8 mouse cellular contexts compared by ENCODE assay signal in genomic region chr2:26628792-26629437, GRCm38 (mm10). TPM values are rescaled to one million over a fixed set of nuclear protein-coding genes. Genes with fewer than 3 reads are reported as not detected.
DNase-seq lines count a peak whose midpoint lies in the region; ATAC-seq and TF ChIP-seq lines count a peak whose summit lies in the region.

No protein-coding gene starts in this region.

- DNase-seq in cerebellum, adult 18-20 months = peak; percentile 39 to 46
- no peak for DNase-seq in cerebellum, postnatal 14 days
- DNase-seq in testis, postnatal 14 days (ENCODE audit: low spot score) = no peak
- DNase-seq in limb, embryonic 10.5 days (ENCODE audit: low spot score) = peak; percentile 64
- no peak for DNase-seq in left cerebral cortex, adult 11 months (ENCODE audit: low spot score)
- DNase-seq in adrenal gland, adult 2 months = no peak

- no peaks in the 10 kb centered on the region for H3K36me3 ChIP-seq in testis, adult 2 months (ENCODE audit: control insufficient read depth, insufficient read depth, low read length)
- peaks cover 23% of the 10 kb centered on the region for H3K36me3 ChIP-seq in limb, embryonic 10.5 days
- peaks cover 3% of the 10 kb centered on the region; the same call in 1 of the 2 replicates for H3K36me3 ChIP-seq in neural tube, embryonic 13.5 days

- peak overlapping the region; percentile 77 for H3K4me3 ChIP-seq in testis, adult 2 months (ENCODE audit: control insufficient read depth, low read depth, low read length)
- peak overlapping the region; percentile 78 for H3K4me3 ChIP-seq in limb, embryonic 10.5 days
- peak overlapping the region; percentile 78 for H3K4me3 ChIP-seq in neural tube, embryonic 13.5 days

- ATAC-seq in neural tube, embryonic 13.5 days (ENCODE audit: low read depth) = peak; percentile 34

- H3K9ac ChIP-seq in neural tube, embryonic 13.5 days = peak overlapping the region; percentile 97

- no peak for TF ChIP-seq POLR2A in testis, adult 2 months (IDR thresholded peaks at IDR 0.05; ENCODE audit: control insufficient read depth, low read depth, low read length)

- no peak; the same call in 1 of the 2 replicates for TF ChIP-seq CTCF in testis, adult 2 months (IDR thresholded peaks at IDR 0.05; ENCODE audit: control insufficient read depth, insufficient read depth, insufficient replicate concordance, low read depth, low read length)

- peak overlapping the region; percentile 63; the same call in 1 of the 2 replicates for H3K27ac ChIP-seq in testis, adult 2 months (ENCODE audit: control insufficient read depth, insufficient read depth, low read depth, low read length)
- H3K27ac ChIP-seq in limb, embryonic 10.5 days = peak overlapping the region; percentile 93
- H3K27ac ChIP-seq in neural tube, embryonic 13.5 days (replicated peaks) = peak overlapping the region; percentile 89

- H3K27me3 ChIP-seq in testis, adult 2 months (ENCODE audit: control insufficient read depth, insufficient read depth, low read length) = no peaks in the 10 kb centered on the region
- H3K27me3 ChIP-seq in limb, embryonic 10.5 days (ENCODE audit: low read depth, poor library complexity, severe bottlenecking) = peaks cover 11% of the 10 kb centered on the region; the same call in 1 of the 2 replicates
- H3K27me3 ChIP-seq in neural tube, embryonic 13.5 days = 0 out of 2 replicates have a peak, but pooled peaks cover 4% of the 10 kb centered on the region

- 21% methylated on average over 5 of the region's 5 CpGs for WGBS in limb, embryonic 10.5 days
- WGBS in neural tube, embryonic 13.5 days = 21% methylated on average over 5 of the region's 5 CpGs

- H3K4me1 ChIP-seq in testis, adult 2 months (ENCODE audit: control insufficient read depth, insufficient read depth, low read length) = peaks cover 19% of the 10 kb centered on the region
- H3K4me1 ChIP-seq in limb, embryonic 10.5 days = peaks cover 45% of the 10 kb centered on the region
- H3K4me1 ChIP-seq in neural tube, embryonic 13.5 days (replicated peaks) = peaks cover 60% of the 10 kb centered on the region

- peak overlapping the region; percentile 89 for H3K4me2 ChIP-seq in neural tube, embryonic 13.5 days

- H3K9me3 ChIP-seq in limb, embryonic 10.5 days (replicated peaks) = no peaks in the 10 kb centered on the region
- no peaks in the 10 kb centered on the region for H3K9me3 ChIP-seq in neural tube, embryonic 13.5 days

RNA-seq across cellular contexts. Expression of gene Fam69b, which starts 0.7 kb away (rescaled TPM):
- polyA plus RNA-seq in testis, adult 2 months (2012; rRNA removed) = 10.3 and 12.0 TPM in 2 replicates
- polyA plus RNA-seq in limb, embryonic 10.5 days (2016; fragmentation: Nextera tagmentation; extraction: Ambion mirVana) = 31.3 and 43.3 TPM in 2 replicates
- 91.8 and 101 TPM in 2 replicates for polyA plus RNA-seq in neural tube, embryonic 13.5 days (2015; fragmentation: Nextera tagmentation; extraction: Ambion mirVana)
- total RNA-seq in adrenal gland, adult 2 months (2021) = 10 to 100 TPM in 1 of 2 experiments, 1 to 10 TPM in 1; 6.9 to 15.7 TPM
- polyA plus RNA-seq in adrenal gland, adult 2 months (2012; rRNA removed) = 21.8 and 33.4 TPM in 2 replicates

RNA-seq across cellular contexts. Expression of gene Agpat2, which starts 24.7 kb away (rescaled TPM):
- 223 and 249 TPM in 2 replicates for polyA plus RNA-seq in testis, adult 2 months (2012; rRNA removed)
- 13.2 and 14.5 TPM in 2 replicates for polyA plus RNA-seq in limb, embryonic 10.5 days (2016; fragmentation: Nextera tagmentation; extraction: Ambion mirVana)
- 6.0 and 7.4 TPM in 2 replicates for polyA plus RNA-seq in neural tube, embryonic 13.5 days (2015; fragmentation: Nextera tagmentation; extraction: Ambion mirVana)
- 100 to 1,000 TPM; 469 to 591 TPM for total RNA-seq in adrenal gland, adult 2 months (2021)
- 584 and 714 TPM in 2 replicates for polyA plus RNA-seq in adrenal gland, adult 2 months (2012; rRNA removed)

RNA-seq across cellular contexts. Expression of gene Lcn4, which starts 42.2 kb away (rescaled TPM):
- polyA plus RNA-seq in testis, adult 2 months (2012; rRNA removed) = not detected in 2 replicates
- not detected in 2 replicates for polyA plus RNA-seq in limb, embryonic 10.5 days (2016; fragmentation: Nextera tagmentation; extraction: Ambion mirVana)
- not detected in 2 replicates for polyA plus RNA-seq in neural tube, embryonic 13.5 days (2015; fragmentation: Nextera tagmentation; extraction: Ambion mirVana)
- total RNA-seq in adrenal gland, adult 2 months (2021) = not detected
- polyA plus RNA-seq in adrenal gland, adult 2 months (2012; rRNA removed) = not detected in 2 replicates

RNA-seq across cellular contexts. Expression of gene Gm20532, which starts 42.5 kb away (rescaled TPM):
- polyA plus RNA-seq in testis, adult 2 months (2012; rRNA removed) = not detected in 2 replicates
- polyA plus RNA-seq in limb, embryonic 10.5 days (2016; fragmentation: Nextera tagmentation; extraction: Ambion mirVana) = not detected in 2 replicates
- polyA plus RNA-seq in neural tube, embryonic 13.5 days (2015; fragmentation: Nextera tagmentation; extraction: Ambion mirVana) = not detected in 2 replicates
- total RNA-seq in adrenal gland, adult 2 months (2021) = not detected
- polyA plus RNA-seq in adrenal gland, adult 2 months (2012; rRNA removed) = not detected in 2 replicates

RNA-seq across cellular contexts. Expression of gene Egfl7, which starts 49.1 kb away (rescaled TPM):
- 27.4 and 41.2 TPM in 2 replicates for polyA plus RNA-seq in testis, adult 2 months (2012; rRNA removed)
- polyA plus RNA-seq in limb, embryonic 10.5 days (2016; fragmentation: Nextera tagmentation; extraction: Ambion mirVana) = 96.5 and 97.2 TPM in 2 replicates
- polyA plus RNA-seq in neural tube, embryonic 13.5 days (2015; fragmentation: Nextera tagmentation; extraction: Ambion mirVana) = 78.3 and 82.0 TPM in 2 replicates
- total RNA-seq in adrenal gland, adult 2 months (2021) = 100 to 1,000 TPM in 1 of 2 experiments, 10 to 100 TPM in 1; 71.2 to 146 TPM
- polyA plus RNA-seq in adrenal gland, adult 2 months (2012; rRNA removed) = 355 and 444 TPM in 2 replicates

Comparison
In these comparisons a context has a peak if more than half of its experiments do, and no peak if none do; other contexts are left out.
1. DNase-seq: peak in cerebellum, adult 18-20 months (2 of 2) and limb, embryonic 10.5 days (single experiment); none in cerebellum, postnatal 14 days (0 of 2), testis, postnatal 14 days (single experiment), left cerebral cortex, adult 11 months (single experiment) and adrenal gland, adult 2 months (single experiment).
2. RNA of gene Agpat2, which starts 24.7 kb away (polyA plus RNA-seq): 584 to 714 TPM in adrenal gland, adult 2 months and 223 to 249 TPM in testis, adult 2 months; 13.2 to 14.5 TPM in limb, embryonic 10.5 days and 6.0 to 7.4 TPM in neural tube, embryonic 13.5 days; every median in the first group is over 10 times any median in the second.
3. Peak in every context shown above with its lines, with median percentiles within 50 percentile points of each other: H3K27ac ChIP-seq and H3K4me3 ChIP-seq.